8 mouse cellular contexts compared by ENCODE assay signal in the genomic region with DNA sequence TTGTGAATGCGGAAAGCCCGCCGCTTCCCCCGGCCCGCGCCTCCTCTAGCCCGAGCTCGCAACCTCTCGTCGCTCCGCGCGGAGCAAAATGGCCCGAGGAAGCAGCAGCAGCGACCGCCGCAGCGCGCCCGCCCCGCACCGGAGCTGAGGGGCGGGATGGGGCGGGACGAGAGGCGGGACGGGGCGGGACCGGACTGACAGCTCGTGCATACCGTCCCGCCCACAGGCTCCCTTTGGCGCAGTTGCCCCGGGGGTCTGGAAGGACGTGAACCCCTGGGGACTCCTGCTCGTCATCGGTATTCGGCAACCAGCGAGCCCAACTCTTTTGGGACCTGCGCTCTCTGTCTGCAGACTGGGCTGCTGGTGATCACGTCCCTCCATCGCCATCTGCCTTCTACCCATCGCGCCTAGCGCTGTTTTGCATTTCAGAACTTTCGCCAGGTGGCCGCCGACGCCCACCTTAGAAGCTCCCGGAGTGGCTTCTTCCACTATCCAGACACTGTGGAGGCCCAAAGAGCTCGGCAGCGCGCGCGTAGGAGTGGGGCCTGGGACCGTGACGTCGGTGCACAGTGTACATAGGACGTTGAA. TPM values are rescaled to one million over a fixed set of nuclear protein-coding genes. Genes with fewer than 3 reads are reported as not detected.
DNase-seq lines count a peak whose midpoint lies in the region; ATAC-seq and TF ChIP-seq lines count a peak whose summit lies in the region.

TSS of gene Fnbp1 (minus strand) at position 142 of the 588 bp plus-strand sequence.

- peak; percentile 86 for DNase-seq in heart, postnatal 0 days (ENCODE audit: low spot score)
- DNase-seq in kidney, postnatal 4 days = peak; percentile 90 to 94
- DNase-seq in liver, postnatal 0 days = peak; percentile 92

- ATAC-seq in cerebellum, adult (ENCODE audit: insufficient number of reproducible peaks, low FRiP score, low TSS enrichment) = peak; percentile 85
- peak; percentile 96 for ATAC-seq in forebrain, embryonic 13.5 days
- peak; percentile 93 for ATAC-seq in heart, postnatal 0 days (ENCODE audit: insufficient read depth, low read depth)
- ATAC-seq in liver, postnatal 0 days = peak; percentile 91
- peak; percentile 97 for ATAC-seq in neural tube, embryonic 13.5 days (ENCODE audit: low read depth)

- H3K4me1 ChIP-seq in ES-Bruce4 (ENCODE audit: control insufficient read depth, insufficient read depth, low read length) = peaks cover 7% of the 10 kb centered on the region
- peaks cover 19% of the 10 kb centered on the region for H3K4me1 ChIP-seq in forebrain, embryonic 13.5 days
- peaks cover 37% of the 10 kb centered on the region for H3K4me1 ChIP-seq in heart, postnatal 0 days (ENCODE audit: control insufficient read depth, insufficient read depth)
- H3K4me1 ChIP-seq in liver, postnatal 0 days (ENCODE audit: insufficient read depth) = peaks cover 32% of the 10 kb centered on the region
- H3K4me1 ChIP-seq in neural tube, embryonic 13.5 days (replicated peaks) = peaks cover 22% of the 10 kb centered on the region
- H3K4me1 ChIP-seq in testis, adult 2 months (ENCODE audit: control insufficient read depth, insufficient read depth, low read length) = peaks cover 20% of the 10 kb centered on the region

- no peak for TF ChIP-seq CTCF in ES-Bruce4 (IDR thresholded peaks at IDR 0.05; ENCODE audit: low read depth, low read length)
- TF ChIP-seq CTCF in heart, postnatal 0 days (IDR thresholded peaks at IDR 0.05; ENCODE audit: low read depth) = peak; percentile 32
- peak; percentile 25; the same call in 1 of the 2 replicates for TF ChIP-seq CTCF in liver, postnatal 0 days (IDR thresholded peaks at IDR 0.05; ENCODE audit: low read depth)
- TF ChIP-seq CTCF in testis, adult 2 months (IDR thresholded peaks at IDR 0.05; ENCODE audit: control insufficient read depth, insufficient read depth, insufficient replicate concordance, low read depth, low read length) = 0 out of 2 replicates have a peak, but pooled peaks have one; percentile 9

- 0% methylated on average over 40 of the region's 59 CpGs for WGBS in forebrain, embryonic 13.5 days
- under 1% methylated on average over 51 of the region's 59 CpGs for WGBS in heart, postnatal 0 days
- WGBS in liver, postnatal 0 days (ENCODE audit: insufficient replicate concordance) = 1% methylated on average over 50 of the region's 59 CpGs
- WGBS in neural tube, embryonic 13.5 days = under 1% methylated on average over 59 of the region's 59 CpGs

- H3K27ac ChIP-seq in ES-Bruce4 (ENCODE audit: insufficient read depth, low read length) = no peak within 1 kb of the TSS
- peak within 1 kb of the TSS; percentile 70 for H3K27ac ChIP-seq in forebrain, embryonic 13.5 days
- H3K27ac ChIP-seq in heart, postnatal 0 days (ENCODE audit: low read depth) = peak within 1 kb of the TSS; percentile 89
- peak within 1 kb of the TSS; percentile 78 for H3K27ac ChIP-seq in liver, postnatal 0 days (ENCODE audit: low read depth)
- H3K27ac ChIP-seq in neural tube, embryonic 13.5 days (replicated peaks) = peak within 1 kb of the TSS; percentile 91
- H3K27ac ChIP-seq in testis, adult 2 months (ENCODE audit: control insufficient read depth, insufficient read depth, low read depth, low read length) = peak within 1 kb of the TSS; percentile 51

- no peaks in the 10 kb centered on the region for H3K27me3 ChIP-seq in ES-Bruce4 (ENCODE audit: control insufficient read depth, insufficient read depth, low read length, poor library complexity, severe bottlenecking)
- peaks cover 12% of the 10 kb centered on the region for H3K27me3 ChIP-seq in forebrain, embryonic 13.5 days
- H3K27me3 ChIP-seq in heart, postnatal 0 days (ENCODE audit: control insufficient read depth, insufficient read depth, low read length) = no peaks in the 10 kb centered on the region
- 0 out of 2 replicates have a peak, but pooled peaks cover 2% of the 10 kb centered on the region for H3K27me3 ChIP-seq in liver, postnatal 0 days (ENCODE audit: insufficient read depth, low read length)
- H3K27me3 ChIP-seq in neural tube, embryonic 13.5 days = 0 out of 2 replicates have a peak, but pooled peaks cover 13% of the 10 kb centered on the region
- no peaks in the 10 kb centered on the region for H3K27me3 ChIP-seq in testis, adult 2 months (ENCODE audit: control insufficient read depth, insufficient read depth, low read length)

- peak; percentile 38 for TF ChIP-seq POLR2A in ES-Bruce4 (IDR thresholded peaks at IDR 0.05; ENCODE audit: insufficient read depth, low read length)
- TF ChIP-seq POLR2A in testis, adult 2 months (IDR thresholded peaks at IDR 0.05; ENCODE audit: control insufficient read depth, low read depth, low read length) = peak; percentile 60

- peak within 1 kb of the TSS; percentile 95 for H3K4me3 ChIP-seq in ES-Bruce4 (ENCODE audit: low read depth, low read length)
- H3K4me3 ChIP-seq in forebrain, embryonic 13.5 days = peak within 1 kb of the TSS; percentile 86
- peak within 1 kb of the TSS; percentile 87 for H3K4me3 ChIP-seq in heart, postnatal 0 days (ENCODE audit: low read depth, low read length)
- peak within 1 kb of the TSS; percentile 93 for H3K4me3 ChIP-seq in liver, postnatal 0 days (ENCODE audit: low read depth, low read length)
- peak within 1 kb of the TSS; percentile 88 for H3K4me3 ChIP-seq in neural tube, embryonic 13.5 days
- peak within 1 kb of the TSS; percentile 78 for H3K4me3 ChIP-seq in testis, adult 2 months (ENCODE audit: control insufficient read depth, low read depth, low read length)

- H3K9ac ChIP-seq in ES-Bruce4 (ENCODE audit: low read depth, poor library complexity, severe bottlenecking) = peak within 1 kb of the TSS; percentile 94
- H3K9ac ChIP-seq in forebrain, embryonic 13.5 days = peak within 1 kb of the TSS; percentile 91
- H3K9ac ChIP-seq in heart, postnatal 0 days (replicated peaks; ENCODE audit: low read depth, low read length) = peak within 1 kb of the TSS; percentile 83
- H3K9ac ChIP-seq in liver, postnatal 0 days (replicated peaks) = peak within 1 kb of the TSS; percentile 84
- H3K9ac ChIP-seq in neural tube, embryonic 13.5 days = peak within 1 kb of the TSS; percentile 93

- H3K36me3 ChIP-seq in ES-Bruce4 (ENCODE audit: control insufficient read depth, insufficient read depth, low read length, poor library complexity, severe bottlenecking) = no peaks in the 10 kb centered on the region
- H3K36me3 ChIP-seq in forebrain, embryonic 13.5 days (ENCODE audit: poor library complexity, severe bottlenecking) = peaks cover 19% of the 10 kb centered on the region
- peaks cover 10% of the 10 kb centered on the region; the same call in 1 of the 2 replicates for H3K36me3 ChIP-seq in heart, postnatal 0 days (replicated peaks; ENCODE audit: control insufficient read depth, insufficient read depth, low read length)
- H3K36me3 ChIP-seq in liver, postnatal 0 days (replicated peaks; ENCODE audit: insufficient read depth, low read length) = no peaks in the 10 kb centered on the region
- peaks cover 11% of the 10 kb centered on the region for H3K36me3 ChIP-seq in neural tube, embryonic 13.5 days
- H3K36me3 ChIP-seq in testis, adult 2 months (ENCODE audit: control insufficient read depth, insufficient read depth, low read length) = peaks cover under 1% of the 10 kb centered on the region; the same call in 1 of the 2 replicates

- peak; percentile 52; the same call in 1 of the 2 replicates for TF ChIP-seq EP300 in ES-Bruce4 (IDR thresholded peaks at IDR 0.05; ENCODE audit: insufficient read depth, low read depth, low read length)
- no peak for TF ChIP-seq EP300 in heart, postnatal 0 days (IDR thresholded peaks at IDR 0.05; ENCODE audit: low read depth)
- no peak for TF ChIP-seq EP300 in liver, postnatal 0 days (IDR thresholded peaks at IDR 0.05; ENCODE audit: low read depth)

- peak within 1 kb of the TSS; percentile 78 for H3K4me2 ChIP-seq in forebrain, embryonic 13.5 days
- H3K4me2 ChIP-seq in heart, postnatal 0 days (ENCODE audit: low read depth, low read length) = peak within 1 kb of the TSS; percentile 88
- peak within 1 kb of the TSS; percentile 98 for H3K4me2 ChIP-seq in liver, postnatal 0 days (ENCODE audit: low read depth, low read length)
- H3K4me2 ChIP-seq in neural tube, embryonic 13.5 days = peak within 1 kb of the TSS; percentile 86

- H3K9me3 ChIP-seq in ES-Bruce4 (replicated peaks; ENCODE audit: control insufficient read depth, insufficient read depth, low read length, poor library complexity, severe bottlenecking) = no peaks in the 10 kb centered on the region
- H3K9me3 ChIP-seq in forebrain, embryonic 13.5 days (replicated peaks) = no peaks in the 10 kb centered on the region
- H3K9me3 ChIP-seq in heart, postnatal 0 days (replicated peaks; ENCODE audit: control insufficient read depth, low read length) = no peaks in the 10 kb centered on the region
- no peaks in the 10 kb centered on the region for H3K9me3 ChIP-seq in liver, postnatal 0 days (ENCODE audit: low read length)
- H3K9me3 ChIP-seq in neural tube, embryonic 13.5 days = no peaks in the 10 kb centered on the region

RNA-seq across cellular contexts. Expression of gene Fnbp1, which starts in this region (rescaled TPM):
- polyA plus RNA-seq in ES-Bruce4 (2011; ENCODE audit: insufficient read depth, insufficient read length, low read depth, missing spikeins) = 77.7 and 84.7 TPM in 2 replicates
- 12.5 and 12.7 TPM in 2 replicates for polyA plus RNA-seq in forebrain, embryonic 13.5 days (2015; fragmentation: Nextera tagmentation; extraction: Ambion mirVana)
- 6.4 and 7.7 TPM in 2 replicates for total RNA-seq in heart, postnatal 0 days (2014; rRNA removed; ENCODE audit: low replicate concordance)
- 10.0 and 11.4 TPM in 2 replicates for polyA plus RNA-seq in heart, postnatal 0 days (2015; fragmentation: Nextera tagmentation; extraction: Ambion mirVana)
- 4.1 and 4.5 TPM in 2 replicates for polyA plus RNA-seq in liver, postnatal 0 days (2015; fragmentation: Nextera tagmentation; extraction: Ambion mirVana)
- 21.6 and 28.0 TPM in 2 replicates for polyA plus RNA-seq in neural tube, embryonic 13.5 days (2015; fragmentation: Nextera tagmentation; extraction: Ambion mirVana)
- 6.3 and 7.3 TPM in 2 replicates for polyA plus RNA-seq in testis, adult 2 months (2012; rRNA removed)
